Mouse (Mus musculus) Patski (cell line): ENCODE results near the gene Atg16l2. TPM values are rescaled to one million over a fixed set of nuclear protein-coding genes. Genes with fewer than 3 reads are reported as not detected.

Source experiments
- ATAC-seq: fragments of 100-300 bp; one replicate; pipeline ENCODE4 v1.8.0; 2021
- CTCF ChIA-PET: fragments of 350-600 bp; sonication (Branson Sonifier 250); formaldehyde crosslinking; loops from one replicate; lab custom pipeline; 2022; ENCODE audit warnings: inconsistent platforms; lab: Charles Lee
- POLR2A ChIA-PET: fragments of 350-600 bp; sonication (Branson Sonifier 250); formaldehyde crosslinking; loops from one replicate; lab custom pipeline; 2022; ENCODE audit warnings: antibody characterized with exemption, inconsistent platforms; lab: Charles Lee
- DNase-seq: peaks from one replicate; pipeline ENCODE4 v3.0.0-alpha.2; 2011; ENCODE audit warnings: low read depth, low spot score
- H3K27me3 ChIP-seq: fragments of 371-371 bp; one replicate; pipeline ENCODE4 v1.5.1; 2021
- CTCF ChIP-seq: fragments of 100-300 bp; IDR thresholded peaks from one replicate; pipeline ENCODE4 v1.5.1; 2021
- in situ Hi-C: fragments of 300-500 bp; cut with MboI; formaldehyde crosslinking; loops from 3 replicates; pipeline ENCODE4 v1.11.1; 2018; ENCODE audit warnings: low pct_unique_long_range_greater_than_20kb, mixed read lengths
- polyA plus RNA-seq: library from polyadenylated mRNA; unstranded; gene quantifications from one replicate; pipeline ENCODE4 v1.2.3, GENCODE M21; 2021

Atg16l2 gene
- polyA plus RNA-seq, 1 experiment from 2014 or later = 39.5 TPM

- TF ChIP-seq CTCF = no peak
- no peak for DNase-seq
- in situ Hi-C loops = no loop called here
- no peak for ATAC-seq
- no peaks in the 10 kb centered on the region for H3K27me3 ChIP-seq
- CTCF ChIA-PET = interaction anchor here (2.0 kb wide), 2 partner anchors 8 to 236 kb away, joined by 6 read pairs; no protein-coding TSS in a partner anchor
- POLR2A ChIA-PET = interaction anchor here (0.6 kb wide), 1 partner anchor 776 kb away, joined by 4 read pairs; no protein-coding TSS in a partner anchor
Observed at GRCm38 (mm10) chr7:101296252-101297022, 5.6 kb downstream of the Atg16l2 start.

GRCm38 (mm10) chr7:101295438-101295837 lies 6.6 kb downstream of the Atg16l2 start:
- no peak for ATAC-seq
- TF ChIP-seq CTCF = no peak
- no peaks in the 10 kb centered on the region for H3K27me3 ChIP-seq
- POLR2A ChIA-PET = interaction anchor here (0.6 kb wide), 1 partner anchor 15 kb away, joined by 4 read pairs; no protein-coding TSS in a partner anchor
- in situ Hi-C loops = no loop called here
- DNase-seq = no peak
- CTCF ChIA-PET = interaction anchor here (2.0 kb wide), 1 partner anchor 235 kb away, joined by 6 read pairs; no protein-coding TSS in a partner anchor

- DNase-seq (no peak), ATAC-seq (no peak)
- ChIA-PET POLR2A (no interaction called here), CTCF (interaction anchor here (1.0 to 1.1 kb wide), 2 partner anchors 17 to 218 kb away, joined by 3 read pairs; no protein-coding TSS in a partner anchor)
- in situ Hi-C loops = no loop called here
- no peak for TF ChIP-seq CTCF
- no peaks in the 10 kb centered on the region for H3K27me3 ChIP-seq
Observed at GRCm38 (mm10) chr7:101293611-101294010, 8.4 kb downstream of the Atg16l2 start.

GRCm38 (mm10) chr7:101293138-101293537 lies 8.9 kb downstream of the Atg16l2 start:
- in situ Hi-C loops = no loop called here
- no peak for ATAC-seq
- POLR2A ChIA-PET = interaction anchor here (0.7 kb wide), 1 partner anchor 110 kb away, joined by 9 read pairs; no protein-coding TSS in a partner anchor

GRCm38 (mm10) chr7:101292696-101293095 lies 9.4 kb downstream of the Atg16l2 start:
- in situ Hi-C loops = no loop called here
- ChIA-PET POLR2A (interaction anchor here (0.7 kb wide), 1 partner anchor 110 kb away, joined by 9 read pairs; no protein-coding TSS in a partner anchor), CTCF (no interaction called here)
- no peak for DNase-seq
- no peak for ATAC-seq
- TF ChIP-seq CTCF = no peak
- H3K27me3 ChIP-seq = no peaks in the 10 kb centered on the region

More at GRCm38 (mm10) chr7:101293138-101293537, 8.9 kb downstream of the Atg16l2 start:
- H3K27me3 ChIP-seq = no peaks in the 10 kb centered on the region
- CTCF ChIA-PET = interaction anchor here (1.1 kb wide), 1 partner anchor 18 kb away, joined by 3 read pairs; no protein-coding TSS in a partner anchor
- no peak for TF ChIP-seq CTCF
- DNase-seq = no peak

- ATAC-seq (no peak), DNase-seq (no peak)
- TF ChIP-seq CTCF = no peak
- POLR2A ChIA-PET = interaction anchor here (1.4 kb wide), 1 partner anchor 10 kb away, joined by 4 read pairs; the partner anchor contains the start of gene Atg16l2
- in situ Hi-C loops = no loop called here
- no peaks in the 10 kb centered on the region for H3K27me3 ChIP-seq
- CTCF ChIA-PET = interaction anchor here (1.3 kb wide), 1 partner anchor 14 kb away, joined by 3 read pairs; no protein-coding TSS in a partner anchor
Observed at GRCm38 (mm10) chr7:101292086-101292485, 10.0 kb downstream of the Atg16l2 start.

- ATAC-seq = no peak
- in situ Hi-C loops = no loop called here
- CTCF ChIA-PET = interaction anchor here (1.3 kb wide), 1 partner anchor 13 kb away, joined by 3 read pairs; no protein-coding TSS in a partner anchor
- no peak for DNase-seq
- POLR2A ChIA-PET = interaction anchor here (1.4 kb wide), 1 partner anchor 10 kb away, joined by 4 read pairs; the partner anchor contains the start of gene Atg16l2
- TF ChIP-seq CTCF = no peak
- no peaks in the 10 kb centered on the region for H3K27me3 ChIP-seq
Observed at GRCm38 (mm10) chr7:101291641-101292040, 10.4 kb downstream of the Atg16l2 start.

- DNase-seq = no peak
- no peak for TF ChIP-seq CTCF
- ATAC-seq = no peak
- ChIA-PET CTCF (interaction anchor here (1.3 kb wide), 1 partner anchor 13 kb away, joined by 3 read pairs; no protein-coding TSS in a partner anchor), POLR2A (interaction anchor here (1.4 kb wide), 1 partner anchor 10 kb away, joined by 4 read pairs; the partner anchor contains the start of gene Atg16l2)
- in situ Hi-C loops = no loop called here
- no peaks in the 10 kb centered on the region for H3K27me3 ChIP-seq
Observed at GRCm38 (mm10) chr7:101291211-101291610, 10.8 kb downstream of the Atg16l2 start.

- ChIA-PET POLR2A (interaction anchor here (1.4 kb wide), 1 partner anchor 11 kb away, joined by 4 read pairs; the partner anchor contains the start of gene Atg16l2), CTCF (interaction anchor here (3.0 kb wide), 1 partner anchor 15 kb away, joined by 13 read pairs; no protein-coding TSS in a partner anchor)
- in situ Hi-C loops = no loop called here
- no peak for ATAC-seq
- no peak for DNase-seq
- no peak for TF ChIP-seq CTCF
- H3K27me3 ChIP-seq = no peaks in the 10 kb centered on the region
Observed at GRCm38 (mm10) chr7:101290401-101290800, 11.7 kb downstream of the Atg16l2 start.

- no peak for DNase-seq
- CTCF ChIA-PET = interaction anchor here (0.6 to 3.5 kb wide), 21 partner anchors 9 to 346 kb away, joined by 3 to 17 read pairs (median 4); partner anchors contain the start of gene Atg16l2
Observed at GRCm38 (mm10) chr7:101288436-101288835, 13.6 kb downstream of the Atg16l2 start.

More at GRCm38 (mm10) chr7:101288436-101288835, 13.6 kb downstream of the Atg16l2 start:
- H3K27me3 ChIP-seq = no peaks in the 10 kb centered on the region
- in situ Hi-C loops = no loop called here
- POLR2A ChIA-PET = interaction anchor here (0.6 to 1.6 kb wide), 3 partner anchors 179 to 263 kb away, joined by 3 to 6 read pairs (median 3); no protein-coding TSS in a partner anchor
- no peak for ATAC-seq
- TF ChIP-seq CTCF = peak; percentile 91
